Mouse (Mus musculus) NIH3T3 (cell line): ENCODE measurements around the gene Spata1.

Experiments
- DNase-seq: peaks from one replicate; pipeline ENCODE4 v3.0.0-alpha.2; 2012; ENCODE audit warnings: low read depth

Gene Spata1

DNA sequence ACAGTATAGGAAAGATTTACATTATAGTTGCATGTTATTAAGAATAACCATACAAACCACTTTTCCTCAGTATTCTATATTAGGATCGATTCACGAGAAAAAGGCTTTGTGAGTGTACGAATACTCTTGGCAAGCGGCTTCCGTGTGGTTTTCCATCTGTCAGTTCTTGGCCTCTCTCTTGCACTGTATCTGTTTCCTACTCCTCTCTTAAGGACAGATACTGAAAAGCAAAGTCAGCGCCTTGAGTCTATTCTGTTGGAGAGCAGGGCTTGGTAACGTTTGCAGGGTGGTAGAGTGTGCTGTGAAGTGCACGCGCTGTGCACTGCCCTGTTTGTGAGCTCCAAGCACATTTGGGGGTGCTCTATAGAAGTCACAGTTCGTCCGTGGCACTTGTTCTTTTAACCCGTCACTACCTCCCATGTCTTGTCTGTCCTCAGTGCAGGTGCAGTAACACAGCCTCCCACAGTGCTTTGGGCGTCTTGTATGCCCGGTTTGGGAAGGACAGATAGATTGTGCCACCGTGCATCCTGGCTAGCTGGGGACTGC is 79.5 kb downstream of the Spata1 start:
- no peak for DNase-seq

GRCm38 (mm10) chr3:146419534-146419933 is 80.0 kb downstream of the Spata1 start:
- no peak for DNase-seq

- DNase-seq, result no peak
Observed at GRCm38 (mm10) chr3:146418901-146419300, 80.7 kb downstream of the Spata1 start.

GRCm38 (mm10) chr3:146417873-146418272 is 81.7 kb downstream of the Spata1 start:
- no peak for DNase-seq

DNA sequence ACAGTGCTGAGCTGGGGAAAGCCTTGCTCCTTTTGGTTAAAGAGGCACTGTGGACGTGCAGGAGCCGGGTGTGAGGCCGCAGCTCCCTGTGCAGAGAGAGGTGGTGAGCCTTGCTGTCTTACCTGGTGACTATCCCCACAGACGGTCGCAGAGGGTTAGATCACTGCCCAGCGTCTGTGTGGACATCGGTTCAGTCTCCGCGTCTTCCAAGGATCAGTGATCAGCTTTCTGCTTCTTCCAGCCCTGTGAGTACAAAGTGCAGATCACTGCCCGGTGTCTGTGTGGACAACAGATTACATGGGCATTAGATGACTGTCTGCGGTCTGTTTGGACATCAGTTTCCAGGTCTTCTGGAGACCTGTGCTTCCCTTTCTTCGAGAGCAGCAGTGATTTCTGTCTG is 85.0 kb downstream of the Spata1 start:
- no peak for DNase-seq

GRCm38 (mm10) chr3:146413992-146414391 is 85.6 kb downstream of the Spata1 start:
- DNase-seq, result peak; percentile 11

GRCm38 (mm10) chr3:146413016-146413415 is 86.5 kb downstream of the Spata1 start:
- peak; percentile 33 for DNase-seq

- peak; percentile 65 for DNase-seq
Observed at GRCm38 (mm10) chr3:146412480-146412879, 87.1 kb downstream of the Spata1 start.

DNA sequence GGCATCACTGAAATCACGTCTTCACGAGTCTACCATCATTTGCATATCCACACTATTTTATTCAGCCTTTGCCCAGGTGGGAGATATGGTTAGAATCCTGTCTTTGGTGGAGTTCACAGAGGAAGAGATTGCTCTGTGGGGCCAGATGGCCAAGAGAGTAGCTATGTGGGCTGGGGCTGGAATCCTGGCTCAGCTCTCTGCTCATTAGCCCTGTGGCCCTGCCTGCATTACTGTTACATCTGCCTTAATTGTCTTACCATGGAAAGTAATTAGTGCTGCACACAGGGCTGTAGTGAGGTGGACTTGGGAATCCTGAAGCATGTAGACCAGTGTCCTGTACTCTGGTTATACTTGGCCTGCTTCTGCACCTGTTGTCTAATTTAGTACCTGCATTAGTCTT is 87.5 kb downstream of the Spata1 start:
- DNase-seq, result no peak

DNA sequence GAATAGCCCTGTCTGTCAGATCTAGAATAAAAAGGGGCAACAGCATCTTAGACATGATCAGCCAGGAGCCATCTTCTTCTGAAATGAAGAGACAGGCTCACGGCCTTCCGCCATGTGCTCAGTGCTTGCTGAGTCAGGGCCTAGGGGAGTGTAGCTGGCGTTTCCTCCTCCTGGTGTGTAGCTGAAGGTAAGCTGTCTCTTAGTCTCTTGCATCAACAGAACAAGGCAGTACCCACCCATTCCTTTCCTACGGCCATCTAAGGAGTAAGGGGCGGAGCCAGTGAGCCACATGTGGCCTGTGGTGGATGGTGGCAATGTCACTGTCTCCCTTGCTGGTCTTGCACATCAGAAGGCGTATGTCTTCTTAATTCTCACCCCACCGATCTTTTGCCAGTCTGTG is 89.4 kb downstream of the Spata1 start:
- no peak for DNase-seq
